Mouse (Mus musculus) cortical plate, adult 2 months (tissue): ENCODE results near the gene Emid1. TPM values are rescaled to one million over a fixed set of nuclear protein-coding genes. Genes with fewer than 3 reads are reported as not detected.
"Not testable (repeated sequence)": the region's sequence is repeated elsewhere in the genome, so short reads cannot be mapped to it uniquely, and the experiment has no call there.

Experiments
- H3K27ac ChIP-seq: fragments of 200-500 bp; 2 replicates; pipeline ENCODE4 v1.5.1; 2012; ENCODE audit warnings: low read length, control low read depth, inconsistent platforms; ENCODE audit not compliant: insufficient read depth
- H3K4me1 ChIP-seq: fragments of 200-500 bp; 2 replicates; pipeline ENCODE4 v1.6.1; 2011; ENCODE audit warnings: low read length; ENCODE audit not compliant: control insufficient read depth, insufficient read depth
- H3K4me3 ChIP-seq: fragments of 200-500 bp; 2 replicates; pipeline ENCODE4 v1.5.1; 2011; ENCODE audit warnings: mild to moderate bottlenecking, low read length, control low read depth; ENCODE audit not compliant: insufficient read depth
- CTCF ChIP-seq: fragments of 200-500 bp; IDR thresholded peaks from 2 replicates; pipeline ENCODE4 v1.5.1; 2011; ENCODE audit warnings: mild to moderate bottlenecking, control low read depth, low read length; ENCODE audit not compliant: insufficient read depth; ENCODE audit errors: extremely low read depth
- POLR2A ChIP-seq: fragments of 200-500 bp; IDR thresholded peaks from 2 replicates; pipeline ENCODE4 v1.6.1; 2011; ENCODE audit warnings: mild to moderate bottlenecking, low read length, control low read depth; ENCODE audit not compliant: insufficient read depth; ENCODE audit errors: extremely low read depth
- polyA plus RNA-seq: library from polyadenylated mRNA; depleted of rRNA; stranded (reverse); fragments of >200 nt; gene quantifications from 2 replicates; pipeline ENCODE4 v1.2.3, GENCODE M21; 2012

Gene Emid1
- polyA plus RNA-seq, 1 experiment: 8.1 TPM

DNA sequence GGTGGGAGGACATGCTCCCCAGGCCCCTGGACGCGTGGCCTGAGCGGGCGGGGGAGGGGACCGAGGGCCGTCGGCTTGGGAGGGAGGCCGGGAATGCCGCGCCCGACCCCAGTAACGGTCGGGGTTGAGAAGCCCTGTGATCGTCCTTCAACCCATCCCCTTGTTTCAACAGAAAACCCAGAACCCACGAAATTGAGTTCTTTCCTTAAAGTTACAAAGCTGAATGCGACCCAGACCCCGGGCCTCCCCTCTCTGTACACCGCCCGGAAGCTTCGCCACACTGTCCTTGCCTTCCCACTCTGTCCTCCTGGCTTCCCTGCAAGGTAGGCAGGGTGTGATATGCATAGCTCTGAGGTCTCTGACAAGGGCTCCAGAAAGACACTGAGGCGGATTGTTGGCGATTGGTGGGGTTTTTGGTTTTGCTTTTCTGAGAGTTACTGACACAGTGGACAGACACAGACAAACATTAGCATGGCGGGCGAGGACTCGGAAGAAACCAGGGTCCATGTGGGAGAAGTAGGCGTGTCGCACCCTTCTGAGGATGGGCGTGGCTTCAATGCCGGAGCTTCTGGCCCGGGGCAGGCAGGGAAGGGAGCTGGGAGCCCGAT, 52.4 kb downstream of the Emid1 start:
- TF ChIP-seq POLR2A (peak; percentile 91), CTCF (no peak)
- H3K4me3 ChIP-seq: peak overlapping the region; percentile 61
- peaks cover 4% of the 10 kb centered on the region; the same call in 1 of the 2 replicates for H3K4me1 ChIP-seq
- peak overlapping the region; percentile 72 for H3K27ac ChIP-seq

DNA sequence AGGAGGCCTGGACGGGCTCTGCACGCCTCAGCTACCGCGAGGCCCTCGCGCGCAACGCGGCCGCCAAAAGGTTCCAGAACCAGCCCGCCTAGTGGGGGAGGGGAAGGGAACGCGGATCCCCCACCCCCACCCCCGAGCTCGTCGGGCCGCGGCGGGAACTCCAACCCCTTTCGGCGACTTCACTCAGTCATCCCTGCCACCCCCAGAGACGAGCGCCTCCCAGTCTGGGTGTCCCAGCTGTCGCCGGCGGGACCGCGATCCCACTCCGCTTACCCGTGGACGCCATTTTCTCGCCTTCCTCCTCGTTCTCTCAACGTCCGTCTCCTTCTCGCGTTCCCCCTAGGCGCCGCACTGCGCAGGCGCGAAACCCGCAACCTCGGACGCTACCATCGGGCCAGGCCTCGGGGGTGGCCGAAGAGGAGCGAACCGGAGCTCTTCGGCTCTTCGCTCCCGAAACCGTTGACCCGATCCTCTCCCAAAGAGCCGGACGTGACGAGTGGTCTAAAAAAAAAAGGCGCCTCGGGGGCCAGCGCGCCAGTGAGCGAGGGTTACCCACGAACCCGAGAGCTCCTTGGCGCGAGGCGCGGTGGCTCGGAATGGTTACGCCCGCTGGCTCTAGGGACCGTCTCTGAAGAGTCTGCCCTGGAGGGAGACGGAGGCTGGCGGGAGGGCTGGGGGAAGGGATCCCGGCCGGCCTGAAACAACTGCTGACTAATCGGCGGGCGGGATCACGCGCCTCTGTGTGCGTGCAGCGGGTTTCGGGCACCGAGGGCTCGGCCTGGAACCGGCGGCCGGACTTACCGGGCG, 53.1 kb downstream of the Emid1 start, which contains the start of the genes Rhbdd3 and Ewsr1:
Gene Rhbdd3 (plus strand): TSS at position 191 of the 807 bp plus-strand sequence.
Gene Ewsr1 (minus strand): TSS at position 531 of the 807 bp plus-strand sequence.
- TF ChIP-seq POLR2A: peak; percentile 96
- TF ChIP-seq CTCF: no peak
- Histone ChIP-seq H3K4me3 (peak within 1 kb of the TSS; percentile 61), H3K27ac (peak within 1 kb of the TSS; percentile 98), H3K4me1 (peaks cover 4% of the 10 kb centered on the region; the same call in 1 of the 2 replicates)

GRCm38 (mm10) chr11:5098035-5098735, 53.9 kb downstream of the Emid1 start:
- TF ChIP-seq CTCF: no peak
- 0 out of 2 replicates have a peak, but pooled peaks have one; percentile 39 for TF ChIP-seq POLR2A
- Histone ChIP-seq H3K4me1 (peaks cover 4% of the 10 kb centered on the region; the same call in 1 of the 2 replicates), H3K4me3 (peak overlapping the region; percentile 61), H3K27ac (peak overlapping the region; percentile 98)

DNA sequence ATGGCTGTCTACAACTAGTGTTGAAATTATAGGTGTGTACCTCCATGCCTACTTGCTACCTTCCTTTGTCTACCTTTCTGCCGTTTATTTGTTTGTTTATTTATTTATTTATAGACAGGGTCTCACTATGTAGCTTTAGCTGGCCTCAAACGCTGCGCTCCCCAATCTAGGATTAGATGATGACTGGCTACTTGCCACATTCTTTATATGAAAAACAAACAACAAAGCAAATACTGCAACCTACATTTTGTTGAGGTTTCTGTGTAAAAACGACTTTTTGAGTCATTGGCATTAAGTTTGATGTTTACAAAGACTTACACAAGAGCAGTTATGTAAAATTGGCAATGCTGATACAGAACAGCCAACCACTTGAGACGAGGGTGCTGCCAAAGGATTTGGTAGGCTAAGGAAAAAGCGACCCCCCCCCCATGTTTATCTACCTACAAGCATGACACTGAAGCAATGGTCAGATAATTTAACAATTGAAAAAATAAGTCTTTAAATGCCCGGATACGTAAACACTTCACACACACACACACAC, 55.5 kb downstream of the Emid1 start:
- H3K4me3 ChIP-seq: no peak overlapping the region
- H3K27ac ChIP-seq: no peak overlapping the region
- no peak for TF ChIP-seq CTCF
- TF ChIP-seq POLR2A: no peak
- peaks cover 4% of the 10 kb centered on the region; the same call in 1 of the 2 replicates for H3K4me1 ChIP-seq

GRCm38 (mm10) chr11:5095877-5096276, 56.2 kb downstream of the Emid1 start:
- Histone ChIP-seq H3K4me1 (peaks cover 4% of the 10 kb centered on the region; the same call in 1 of the 2 replicates), H3K4me3 (no peak overlapping the region), H3K27ac (no peak overlapping the region)
- no peak for TF ChIP-seq POLR2A
- no peak for TF ChIP-seq CTCF

DNA sequence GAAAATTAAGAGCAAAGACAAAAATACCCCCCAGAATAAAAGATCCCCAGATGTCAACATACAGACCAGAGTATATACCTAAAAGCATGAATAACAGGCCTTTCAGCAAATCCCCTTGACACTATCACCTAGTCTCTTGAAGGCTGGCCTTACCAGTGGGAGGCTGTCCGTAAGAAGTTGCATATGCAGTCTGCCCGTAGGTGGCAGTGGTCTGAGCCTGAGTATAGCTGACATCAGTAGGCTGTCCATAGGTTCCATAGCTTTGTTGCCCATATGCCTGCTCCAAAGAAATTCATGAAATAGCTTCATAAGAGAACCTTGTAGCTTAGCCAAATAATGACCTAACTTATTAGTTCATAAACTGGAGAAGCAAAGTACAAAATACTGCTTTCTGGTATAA, 60.4 kb downstream of the Emid1 start:
- no peaks in the 10 kb centered on the region; the same call in 1 of the 2 replicates for H3K4me1 ChIP-seq
- no peak overlapping the region for H3K27ac ChIP-seq
- TF ChIP-seq POLR2A: no peak
- peak; percentile 13; the same call in 1 of the 2 replicates for TF ChIP-seq CTCF
- H3K4me3 ChIP-seq: no peak overlapping the region

GRCm38 (mm10) chr11:5089147-5089546, 62.9 kb downstream of the Emid1 start:
- Histone ChIP-seq H3K4me3 (no peak overlapping the region), H3K4me1 (no peaks in the 10 kb centered on the region; the same call in 1 of the 2 replicates), H3K27ac (no peak overlapping the region)
- TF ChIP-seq POLR2A (no peak), CTCF (no peak)

DNA sequence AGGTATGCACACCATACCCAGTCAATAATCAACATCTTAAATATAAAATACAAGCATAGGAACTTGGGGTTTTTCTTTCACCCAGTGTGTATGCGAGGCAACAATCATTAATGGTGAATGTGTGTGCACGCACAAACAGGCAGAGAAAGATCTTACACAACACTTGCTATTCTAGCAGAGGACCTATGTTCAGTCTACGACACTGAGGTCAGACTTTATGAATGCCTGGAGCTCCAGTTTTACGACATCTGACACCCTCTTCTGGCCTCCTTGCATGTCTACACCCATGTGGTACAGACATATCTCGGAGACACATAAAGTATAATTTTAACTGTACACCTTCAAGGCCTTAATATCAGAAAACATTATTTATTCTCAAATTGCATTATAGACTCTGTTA, 75.2 kb downstream of the Emid1 start:
- H3K4me3 ChIP-seq, H3K27ac ChIP-seq: not testable (repeated sequence)

GRCm38 (mm10) chr11:5075760-5076159, 76.3 kb downstream of the Emid1 start:
- TF ChIP-seq CTCF: no peak
- no peak for TF ChIP-seq POLR2A

More for the DNA sequence above, 75.2 kb downstream of the Emid1 start:
- H3K4me1 ChIP-seq: not testable (repeated sequence)

More at GRCm38 (mm10) chr11:5075760-5076159, 76.3 kb downstream of the Emid1 start:
- Histone ChIP-seq H3K4me3 (no peak overlapping the region), H3K4me1 (peaks cover 3% of the 10 kb centered on the region; the same call in 1 of the 2 replicates), H3K27ac (no peak overlapping the region)
